Mouse (Mus musculus) forebrain, embryonic 10.5 days (tissue): Measurements from ENCODE around the gene Il1rap. TPM values are rescaled to one million over a fixed set of nuclear protein-coding genes. Genes with fewer than 3 reads are reported as not detected.

ENCODE experiments used
- DNase-seq: peaks from one replicate; pipeline ENCODE4 v3.0.0-alpha.2; 2017; ENCODE audit warnings: low spot score; ENCODE audit errors: extremely low spot score
- H3K27ac ChIP-seq: fragments of 300-500 bp; sonication (generic); 2 replicates; pipeline ENCODE4 v1.5.1; 2016; ENCODE audit warnings: mild to moderate bottlenecking
- H3K27me3 ChIP-seq: fragments of 300-500 bp; sonication (generic); 2 replicates; pipeline ENCODE4 v1.6.1; 2016; ENCODE audit warnings: mild to moderate bottlenecking; ENCODE audit not compliant: poor library complexity, severe bottlenecking
- H3K36me3 ChIP-seq: fragments of 300-500 bp; sonication (generic); replicated peaks from 2 replicates; pipeline ENCODE4 v1.6.1; 2016; ENCODE audit warnings: mild to moderate bottlenecking, moderate library complexity
- H3K4me1 ChIP-seq: fragments of 300-500 bp; sonication (generic); 2 replicates; pipeline ENCODE4 v1.6.1; 2016
- H3K4me3 ChIP-seq: fragments of 300-500 bp; sonication (generic); 2 replicates; pipeline ENCODE4 v1.5.1; 2016; ENCODE audit warnings: mild to moderate bottlenecking, moderate library complexity
- H3K9me3 ChIP-seq: fragments of 300-500 bp; sonication (generic); 2 replicates; pipeline ENCODE4 v1.6.1; 2016; ENCODE audit warnings: mild to moderate bottlenecking, moderate library complexity
- WGBS: fragments of 180-500 bp; shearing (Covaris S2); methylation state at CpG from one replicate; pipeline ENCODE4 v1.1.7; 2016; 5-methylcytosine and 5-hydroxymethylcytosine counted together
- polyA plus RNA-seq: library from polyadenylated mRNA; unstranded; fragments of >200 nt; fragmentation: Nextera tagmentation; extraction: Ambion mirVana; gene quantifications from 2 replicates; pipeline ENCODE4 v1.2.1, GENCODE M21; 2016

Il1rap gene
- polyA plus RNA-seq, 1 experiment from 2014 or later: 3.1 TPM

GRCm38 (mm10) chr16:26643077-26643476 lies 61.6 kb downstream of the Il1rap start:
- Histone ChIP-seq H3K9me3 (no peaks in the 10 kb centered on the region), H3K27ac (no peak overlapping the region), H3K27me3 (no peaks in the 10 kb centered on the region), H3K4me1 (no peaks in the 10 kb centered on the region), H3K36me3 (no peaks in the 10 kb centered on the region), H3K4me3 (no peak overlapping the region)
- no peak for DNase-seq
- 90% methylated on average over 6 of the region's 6 CpGs for WGBS

DNA sequence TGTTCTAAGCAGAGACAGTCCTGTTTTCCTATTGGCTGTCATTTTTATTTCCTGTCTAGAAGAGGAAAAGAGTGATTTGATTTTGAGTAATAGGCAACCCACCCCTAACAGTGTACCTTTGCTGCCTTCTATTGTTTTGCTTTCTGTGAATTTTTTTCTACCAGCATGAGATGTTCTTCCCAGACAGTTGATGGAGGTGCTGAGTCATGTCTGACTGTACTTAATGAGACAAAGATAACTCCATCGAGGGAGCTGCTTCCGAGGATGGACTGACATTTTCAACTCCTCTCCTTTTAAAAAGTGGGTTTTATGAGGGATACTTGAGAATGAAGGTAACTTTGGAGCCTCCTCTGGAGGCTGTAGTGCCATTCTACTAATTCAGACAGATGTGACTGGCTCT lies 64.6 kb downstream of the Il1rap start:
- Histone ChIP-seq H3K27me3 (no peaks in the 10 kb centered on the region), H3K9me3 (no peaks in the 10 kb centered on the region), H3K4me1 (no peaks in the 10 kb centered on the region), H3K36me3 (no peaks in the 10 kb centered on the region), H3K4me3 (no peak overlapping the region), H3K27ac (no peak overlapping the region)
- 92% methylated on average over 2 of the region's 2 CpGs for whole genome bisulfite sequencing
- no peak for DNase-seq

DNA sequence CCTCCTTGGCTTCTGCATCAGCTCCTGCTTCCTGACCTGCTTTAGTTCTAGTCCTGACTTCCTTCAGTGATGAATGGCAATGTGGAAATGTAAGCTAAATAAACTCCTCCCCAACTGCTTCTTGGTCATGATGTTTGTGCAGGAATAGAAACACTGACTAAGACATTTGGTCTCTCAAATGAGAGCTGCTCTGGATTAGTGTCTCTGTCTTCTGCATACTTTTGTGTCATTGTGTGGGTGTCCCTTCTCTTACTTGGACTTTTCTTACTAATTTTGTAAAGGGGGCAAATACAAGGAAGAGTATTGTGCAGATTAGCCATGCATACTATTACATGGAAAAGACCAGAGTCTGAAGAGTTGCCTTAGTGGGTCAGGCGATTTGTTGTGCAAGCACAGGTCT lies 65.5 kb downstream of the Il1rap start:
- 77% methylated on average over 1 of the region's 1 CpGs for WGBS
- Histone ChIP-seq H3K9me3 (no peaks in the 10 kb centered on the region), H3K4me1 (no peaks in the 10 kb centered on the region), H3K27ac (no peak overlapping the region), H3K27me3 (no peaks in the 10 kb centered on the region), H3K36me3 (no peaks in the 10 kb centered on the region), H3K4me3 (no peak overlapping the region)
- DNase-seq: no peak

GRCm38 (mm10) chr16:26662722-26663436 lies 81.4 kb downstream of the Il1rap start:
- Histone ChIP-seq H3K36me3 (no peaks in the 10 kb centered on the region), H3K27me3 (no peaks in the 10 kb centered on the region), H3K4me1 (no peaks in the 10 kb centered on the region), H3K4me3 (no peak overlapping the region), H3K9me3 (no peaks in the 10 kb centered on the region), H3K27ac (no peak overlapping the region)
- WGBS: 89% methylated on average over 7 of the region's 7 CpGs
- no peak for DNase-seq

- Histone ChIP-seq H3K27me3 (no peaks in the 10 kb centered on the region), H3K36me3 (no peaks in the 10 kb centered on the region), H3K9me3 (no peaks in the 10 kb centered on the region), H3K4me1 (no peaks in the 10 kb centered on the region), H3K4me3 (no peak overlapping the region), H3K27ac (no peak overlapping the region)
- DNase-seq: no peak
- WGBS: 78% methylated on average over 2 of the region's 2 CpGs
These were observed 84.9 kb downstream of the Il1rap start for GRCm38 (mm10) chr16:26666401-26666800.

- no peaks in the 10 kb centered on the region for H3K36me3 ChIP-seq
- no peak overlapping the region for H3K27ac ChIP-seq
- no peak for DNase-seq
- no peak overlapping the region for H3K4me3 ChIP-seq
- no peaks in the 10 kb centered on the region for H3K9me3 ChIP-seq
- H3K4me1 ChIP-seq: no peaks in the 10 kb centered on the region
- WGBS: 76% methylated on average over 2 of the region's 2 CpGs
- no peaks in the 10 kb centered on the region for H3K27me3 ChIP-seq
These were observed 87.6 kb downstream of the Il1rap start for GRCm38 (mm10) chr16:26669081-26669480.

DNA sequence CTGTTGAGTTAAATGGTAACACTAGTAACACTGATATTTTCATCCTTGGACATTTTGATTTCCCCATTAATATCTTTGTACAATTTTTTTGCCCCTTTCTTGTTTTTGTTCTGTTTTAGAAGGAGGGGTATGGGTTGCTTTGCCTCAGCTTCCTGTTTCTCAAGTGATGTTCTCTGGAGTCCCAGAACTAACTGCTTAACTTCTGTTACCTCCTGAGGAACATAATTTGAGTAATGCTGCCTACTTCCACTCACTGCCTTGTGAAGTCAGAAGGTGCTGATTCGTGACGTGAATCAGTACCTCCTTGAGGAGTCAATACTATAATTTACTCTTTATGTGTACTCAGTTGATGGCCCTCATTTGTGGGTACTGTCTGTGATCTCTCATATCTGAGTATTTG lies 98.9 kb downstream of the Il1rap start:
- H3K36me3 ChIP-seq: no peaks in the 10 kb centered on the region
- H3K27me3 ChIP-seq: no peaks in the 10 kb centered on the region
- no peaks in the 10 kb centered on the region for H3K9me3 ChIP-seq
- WGBS: 95% methylated on average over 2 of the region's 2 CpGs
- DNase-seq: no peak
- H3K4me3 ChIP-seq: no peak overlapping the region
- H3K4me1 ChIP-seq: no peaks in the 10 kb centered on the region
- no peak overlapping the region for H3K27ac ChIP-seq

GRCm38 (mm10) chr16:26689771-26690170 lies 108.3 kb downstream of the Il1rap start:
- Histone ChIP-seq H3K27me3 (no peaks in the 10 kb centered on the region), H3K9me3 (no peaks in the 10 kb centered on the region), H3K4me1 (no peaks in the 10 kb centered on the region), H3K4me3 (no peak overlapping the region), H3K27ac (no peak overlapping the region), H3K36me3 (no peaks in the 10 kb centered on the region)
- DNase-seq: no peak
- WGBS: 89% methylated on average over 2 of the region's 2 CpGs

DNA sequence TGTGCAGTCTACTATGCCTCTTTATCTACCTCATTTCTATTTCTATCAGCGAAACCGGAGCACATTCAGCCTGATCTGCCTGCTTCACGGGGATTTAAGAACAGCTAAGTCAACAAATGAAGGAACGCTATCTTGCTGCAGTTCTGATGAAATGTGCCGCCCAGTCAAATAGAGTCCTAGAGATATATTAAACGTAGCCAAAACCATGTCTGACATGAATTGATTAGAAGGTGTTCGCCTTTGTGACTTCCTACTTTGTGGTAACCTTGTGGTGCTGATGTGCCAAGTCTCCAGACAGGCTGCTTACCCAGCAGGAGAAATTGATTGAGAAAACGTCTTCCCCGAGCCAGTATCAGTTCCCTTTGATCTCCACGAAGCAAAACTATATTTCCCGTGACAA lies 109.8 kb downstream of the Il1rap start:
- 89% methylated on average over 11 of the region's 11 CpGs for WGBS
- DNase-seq: no peak
- no peaks in the 10 kb centered on the region for H3K27me3 ChIP-seq

GRCm38 (mm10) chr16:26698076-26698475 lies 116.6 kb downstream of the Il1rap start:
- Histone ChIP-seq H3K27ac (no peak overlapping the region), H3K36me3 (no peaks in the 10 kb centered on the region), H3K27me3 (no peaks in the 10 kb centered on the region), H3K4me1 (no peaks in the 10 kb centered on the region), H3K9me3 (no peaks in the 10 kb centered on the region), H3K4me3 (no peak overlapping the region)
- 87% methylated on average over 4 of the region's 4 CpGs for WGBS
- DNase-seq: no peak

More for the DNA sequence above, 109.8 kb downstream of the Il1rap start:
- Histone ChIP-seq H3K27ac (no peak overlapping the region), H3K4me1 (no peaks in the 10 kb centered on the region), H3K36me3 (no peaks in the 10 kb centered on the region), H3K4me3 (no peak overlapping the region), H3K9me3 (no peaks in the 10 kb centered on the region)

- H3K27me3 ChIP-seq: no peaks in the 10 kb centered on the region
- H3K4me3 ChIP-seq: no peak overlapping the region
- 90% methylated on average over 8 of the region's 8 CpGs for WGBS
These were observed 119.1 kb downstream of the Il1rap start for GRCm38 (mm10) chr16:26700440-26701103.

DNA sequence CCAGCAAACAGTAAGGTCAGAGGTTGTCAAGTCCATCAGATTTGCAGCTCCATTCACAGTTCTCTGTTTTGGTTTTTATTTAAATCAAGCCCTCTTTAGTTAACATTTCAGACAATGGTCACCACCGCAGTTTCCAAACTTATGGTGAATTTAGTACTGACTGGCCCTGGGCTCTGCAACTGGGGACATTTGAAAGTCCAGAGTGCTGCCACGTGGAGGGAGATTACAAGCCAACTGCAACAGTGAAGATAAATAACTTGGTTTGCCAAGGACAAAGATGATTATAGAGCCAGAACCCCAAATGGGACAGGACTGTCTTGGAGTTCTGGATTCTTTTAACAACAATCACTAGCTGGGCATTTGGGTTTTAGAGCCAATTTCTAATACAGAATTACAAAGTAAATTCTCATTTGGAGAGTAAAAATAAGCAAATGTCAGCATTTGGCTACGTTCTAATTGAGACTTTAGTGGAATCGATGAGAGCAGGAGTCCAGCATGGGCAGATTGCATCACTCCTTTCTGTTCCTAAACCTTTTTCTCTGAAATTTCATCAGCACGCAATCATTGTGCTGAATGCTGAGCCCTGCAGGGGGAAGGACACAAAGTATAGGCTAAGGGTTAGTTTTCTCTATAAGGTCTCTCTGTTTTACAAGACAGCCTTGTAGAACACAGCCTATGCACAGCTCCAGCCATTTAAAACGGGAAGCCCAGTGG lies 124.3 kb downstream of the Il1rap start:
- Histone ChIP-seq H3K27me3 (no peaks in the 10 kb centered on the region), H3K36me3 (no peaks in the 10 kb centered on the region), H3K9me3 (no peaks in the 10 kb centered on the region), H3K27ac (no peak overlapping the region), H3K4me1 (no peaks in the 10 kb centered on the region), H3K4me3 (no peak overlapping the region)
- 85% methylated on average over 6 of the region's 6 CpGs for WGBS
- DNase-seq: no peak

More at GRCm38 (mm10) chr16:26700440-26701103, 119.1 kb downstream of the Il1rap start:
- no peaks in the 10 kb centered on the region for H3K9me3 ChIP-seq
- DNase-seq: no peak
- H3K36me3 ChIP-seq: no peaks in the 10 kb centered on the region
- H3K4me1 ChIP-seq: no peaks in the 10 kb centered on the region
- H3K27ac ChIP-seq: no peak overlapping the region

DNA sequence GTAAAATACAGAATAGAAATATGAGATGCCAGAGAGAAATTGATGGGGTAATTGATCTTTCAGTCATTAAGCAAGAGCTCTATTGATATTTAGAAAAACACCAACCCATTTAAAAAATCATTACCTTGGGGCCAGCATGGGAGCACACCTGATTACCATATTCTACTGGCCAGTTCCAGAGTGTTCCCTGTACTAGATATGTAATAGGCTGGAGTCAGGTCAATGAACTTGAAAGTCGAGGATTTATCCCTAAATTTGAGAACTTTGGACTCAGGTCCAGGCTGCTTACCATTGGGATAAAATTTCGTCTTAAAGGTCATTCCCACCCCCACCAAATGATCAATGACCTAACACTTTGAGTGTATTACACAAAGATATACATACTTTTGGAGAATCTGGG lies 125.0 kb downstream of the Il1rap start:
- H3K36me3 ChIP-seq: no peaks in the 10 kb centered on the region

More for the DNA sequence above, 125.0 kb downstream of the Il1rap start:
- no peaks in the 10 kb centered on the region for H3K27me3 ChIP-seq
- no peaks in the 10 kb centered on the region for H3K9me3 ChIP-seq
- DNase-seq: no peak
- no peak overlapping the region for H3K27ac ChIP-seq
- 72% methylated on average over 2 of the region's 2 CpGs for WGBS
- no peak overlapping the region for H3K4me3 ChIP-seq
- H3K4me1 ChIP-seq: no peaks in the 10 kb centered on the region
